Mouse (Mus musculus) CH12.LX (cell line): ENCODE data around the gene AI854703.
A peak's percentile ranks its signal among the peaks of the same experiment; 100 is the strongest.

Experiments
- CHD2 ChIP-seq: IDR thresholded peaks from 2 replicates; pipeline ENCODE4 v1.6.1; 2011; ENCODE audit warnings: low read length, improper control_type of control experiment
- CTCF ChIP-seq, 2 experiments: IDR thresholded peaks in 1 of 2; conservative IDR thresholded peaks in 1 of 2; 2 replicates each; pipeline ENCODE4 v1.5.1; 2011 to 2012; ENCODE audit warnings: low read depth in 2 of 2, low read length in 2 of 2, improper control_type of control experiment in 1 of 2, inconsistent platforms in 1 of 2, mild to moderate bottlenecking in 1 of 2, moderate library complexity in 1 of 2
- E2F4 ChIP-seq: IDR thresholded peaks from 2 replicates; pipeline ENCODE4 v1.6.1; 2011; ENCODE audit warnings: low read depth, low read length, improper control_type of control experiment; ENCODE audit not compliant: insufficient replicate concordance
- ELF1 ChIP-seq: IDR thresholded peaks from 2 replicates; pipeline ENCODE4 v1.6.1; 2014; ENCODE audit warnings: low read depth, mild to moderate bottlenecking, inconsistent platforms, low read length, improper control_type of control experiment
- IRF4 ChIP-seq: IDR thresholded peaks from 2 replicates; pipeline ENCODE4 v1.6.1; 2014; ENCODE audit warnings: low read depth, mild to moderate bottlenecking, inconsistent platforms, low read length, improper control_type of control experiment
- NELFE ChIP-seq: IDR thresholded peaks from 2 replicates; pipeline ENCODE4 v1.6.1; 2011; ENCODE audit warnings: low read depth, low read length, improper control_type of control experiment
- POLR2A ChIP-seq: IDR thresholded peaks from 2 replicates; pipeline ENCODE4 v1.6.1; 2011; ENCODE audit warnings: low read depth, mild to moderate bottlenecking, improper control_type of control experiment, low read length
- TCF12 ChIP-seq: IDR thresholded peaks from 2 replicates; pipeline ENCODE4 v1.6.1; 2014; ENCODE audit warnings: low read depth, mild to moderate bottlenecking, inconsistent platforms, low read length, improper control_type of control experiment
- UBTF ChIP-seq: IDR thresholded peaks from 2 replicates; pipeline ENCODE4 v1.6.1; 2012; ENCODE audit warnings: low read depth, mild to moderate bottlenecking, inconsistent platforms, low read length, improper control_type of control experiment, moderate library complexity
- ZKSCAN1 ChIP-seq: IDR thresholded peaks from 2 replicates; pipeline ENCODE4 v1.6.1; 2012; ENCODE audit warnings: low read depth, inconsistent platforms, low read length, improper control_type of control experiment, borderline replicate concordance

- TF ChIP-seq ELF1 (peak; percentile 66; the same call in 1 of the 2 replicates), CTCF (conservative IDR thresholded peaks at IDR 0.05 in 1 of 2, IDR thresholded peaks at IDR 0.05 in 1 of 2; ENCODE audit: low read depth in 2 of 2, low read length in 2 of 2) (0 out of 4 replicates have a peak, but pooled peaks of 1 of the 2 experiments have one; percentile 19), UBTF (0 out of 2 replicates have a peak, but pooled peaks have one; percentile 24), NELFE (no peak; the same call in 1 of the 2 replicates), POLR2A (peak; percentile 77; the same call in 1 of the 2 replicates), IRF4 (peak; percentile 67; the same call in 1 of the 2 replicates), ZKSCAN1 (no peak), TCF12 (peak; percentile 86), E2F4 (no peak), CHD2 (peak; percentile 90)
Measured at GRCm38 (mm10) chr6:48593158-48594042, 33.2 kb upstream of the AI854703 start, which contains the start of the genes Repin1 and Gm44965.
